Mouse (Mus musculus): ENCODE measurements around the gene Lsmem1. TPM values are rescaled to one million over a fixed set of nuclear protein-coding genes. Genes with fewer than 3 reads are reported as not detected.

Lsmem1 gene
- total RNA-seq, 2 experiments from 2014 or later: 0.22 to 0.69 TPM

DNA sequence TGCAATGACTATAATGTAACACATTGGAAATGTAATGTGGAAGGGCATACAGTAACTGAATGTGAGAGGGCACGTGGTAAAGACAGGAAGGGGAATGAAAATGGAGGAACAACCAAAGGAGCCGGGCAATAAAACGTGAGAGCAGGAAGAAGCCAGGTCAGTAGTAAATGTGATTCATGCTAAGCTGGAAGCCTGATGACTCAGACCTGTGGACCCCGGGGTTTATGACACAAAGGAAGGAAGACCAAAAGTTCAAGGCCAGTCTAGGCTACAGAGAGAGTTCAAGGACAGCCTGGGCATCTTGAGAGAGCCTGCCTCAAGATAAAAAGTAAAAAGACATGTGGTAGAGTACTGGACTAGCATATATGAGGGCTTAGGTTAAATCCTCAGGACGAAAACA, 52.8 kb downstream of the Lsmem1 start:
- no peak for DNase-seq (ENCODE audit: low spot score in 2 of 2)

DNA sequence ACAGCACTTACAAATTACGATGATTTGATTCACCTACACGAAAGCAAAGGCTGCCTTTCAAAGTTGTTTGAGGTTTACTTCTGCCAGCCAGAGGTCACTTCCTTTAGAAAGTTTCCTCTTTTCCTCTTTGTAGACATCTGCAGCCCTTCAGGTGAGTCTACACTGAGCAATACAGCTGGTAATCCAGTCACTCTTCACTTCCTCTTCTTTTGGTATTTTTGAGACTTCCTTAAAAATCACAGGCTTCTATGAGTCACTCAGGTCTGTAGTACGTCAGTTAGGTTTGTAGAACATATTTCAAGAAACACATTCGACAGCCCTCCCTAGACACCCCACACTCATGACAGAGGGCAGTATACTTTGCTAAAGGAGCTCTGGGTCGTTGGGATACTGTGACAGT, 58.6 kb downstream of the Lsmem1 start:
- DNase-seq (ENCODE audit: low spot score in 2 of 2): no peak

DNA sequence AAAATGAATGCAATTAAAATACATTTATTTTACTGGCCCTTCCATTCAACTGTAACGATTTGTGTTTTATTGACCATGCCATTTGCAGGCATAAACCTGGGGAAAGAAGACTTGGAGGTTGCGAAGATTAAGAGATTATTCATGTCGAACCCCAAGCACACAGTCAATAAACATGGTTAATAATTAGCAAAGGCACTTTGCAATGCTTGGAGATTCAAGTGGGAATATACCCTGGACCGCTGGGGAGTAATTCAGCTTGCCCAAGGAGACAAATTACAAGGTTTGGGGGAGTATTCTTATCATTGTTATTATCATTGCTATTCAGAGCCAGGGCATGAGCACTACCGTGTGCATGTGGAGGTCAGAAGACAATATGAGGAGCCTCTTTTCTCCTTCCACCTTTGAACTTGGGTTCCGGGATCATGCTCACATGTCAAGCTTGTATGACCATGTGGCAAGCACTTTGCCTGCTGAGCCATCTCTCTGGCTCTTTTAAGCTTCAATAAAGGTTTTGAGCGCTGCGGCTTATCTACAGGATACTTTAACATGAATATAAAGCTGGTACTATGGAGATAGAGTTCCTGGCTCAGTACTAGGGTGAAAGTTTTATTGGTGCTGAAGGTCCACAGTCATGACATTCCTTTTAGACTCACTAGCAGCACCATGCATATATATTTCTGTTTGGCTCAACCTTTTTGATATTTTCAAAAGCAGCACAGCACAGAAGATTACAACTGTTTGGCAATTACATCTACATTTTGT, 59.6 kb downstream of the Lsmem1 start:
- no peak for DNase-seq (ENCODE audit: low spot score in 2 of 2)

DNA sequence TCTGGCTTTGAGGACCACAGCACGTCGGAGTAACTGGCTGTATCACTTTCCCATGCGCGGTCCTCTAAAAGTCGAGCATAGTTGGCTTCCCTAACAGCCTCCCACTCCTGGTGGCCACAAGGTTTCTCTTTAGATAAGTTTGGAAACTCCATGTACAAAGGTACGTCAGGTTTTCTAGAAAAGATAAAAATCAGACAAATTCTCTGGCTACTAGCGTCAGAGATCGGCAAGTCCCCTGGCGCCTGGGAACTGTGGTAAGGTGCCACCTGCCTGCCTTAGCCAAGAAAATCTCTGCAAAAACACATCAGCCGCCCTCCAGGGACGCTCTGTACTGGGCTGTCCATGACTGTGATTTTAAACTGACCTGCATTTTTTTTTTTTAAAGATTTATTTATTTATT, 64.8 kb downstream of the Lsmem1 start:
- DNase-seq (ENCODE audit: low spot score in 2 of 2): no peak

DNA sequence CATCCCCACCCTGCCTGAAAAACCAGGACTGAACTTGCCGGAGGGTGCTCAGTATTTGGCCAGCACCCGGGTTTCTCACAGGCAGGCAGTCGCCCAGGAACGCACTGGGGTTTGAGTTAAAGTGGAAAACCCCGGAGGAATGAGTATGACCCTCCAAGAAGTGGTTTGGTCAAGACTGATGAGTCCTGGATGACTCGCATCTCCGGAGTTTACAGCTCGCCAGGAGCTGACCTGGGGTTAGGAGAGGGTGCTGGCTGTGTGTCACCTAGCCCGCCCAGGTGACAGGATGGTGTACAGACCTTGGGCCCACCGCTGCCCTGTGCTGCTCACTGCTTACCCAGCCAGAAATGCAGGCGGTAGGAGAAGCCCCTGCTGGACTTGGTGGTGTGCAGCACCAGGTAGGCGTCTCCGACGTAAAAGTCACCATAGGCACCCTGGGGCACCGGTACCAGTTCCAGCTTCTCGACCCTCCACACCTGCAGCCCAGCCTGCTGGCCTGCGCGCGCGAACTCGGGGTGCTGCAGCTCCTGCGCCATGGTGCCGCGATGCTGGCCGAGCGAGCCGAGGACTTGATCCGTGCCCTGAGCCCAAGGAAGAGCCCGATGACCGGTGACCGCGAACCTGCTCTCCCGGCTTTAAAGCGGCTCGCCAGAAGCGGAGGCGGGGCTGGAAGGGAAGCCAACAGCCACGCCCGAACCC, 65.6 kb downstream of the Lsmem1 start, which contains the start of gene Scin:
Gene Scin, minus strand, starts transcription at position 656 of the 699 bp plus-strand sequence.
- no peak for DNase-seq (ENCODE audit: low spot score in 2 of 2)

DNA sequence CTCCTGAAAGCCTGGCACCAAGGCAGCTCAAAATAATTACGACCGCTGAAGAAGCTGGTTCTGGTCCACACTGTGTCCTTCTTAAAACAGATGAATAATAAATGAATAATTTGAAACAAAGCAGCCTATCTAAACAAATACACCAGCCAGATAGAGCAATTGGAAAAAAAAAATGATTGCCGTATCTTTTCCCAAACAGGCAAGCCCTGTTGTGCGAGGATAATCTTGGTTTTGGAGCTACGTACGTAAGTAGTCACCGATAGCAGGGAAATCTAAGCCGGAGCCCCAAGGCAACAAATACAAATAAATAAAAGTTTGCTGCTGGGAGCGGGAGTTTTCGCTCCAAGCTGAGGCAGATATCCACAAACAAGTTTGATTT, 66.1 kb downstream of the Lsmem1 start:
- no peak for DNase-seq (ENCODE audit: low spot score in 2 of 2)

Small RNAs within 50 kb of the gene (microRNA-seq; reads per million reads assigned to microRNA genes)
- 0.20 to 1.1 reads per million in 2 experiments for gene Mir1938

Other genes with a start within 250 kb of the Lsmem1 start
- 10 to 100 TPM; 50.1 to 50.2 TPM for gene Arl4a, start 161.5 kb downstream of the Lsmem1 start, total RNA-seq (2021)
- gene Scin, start 65.3 kb downstream of the Lsmem1 start, total RNA-seq (2021): under 1 TPM; 0.25 to 0.39 TPM
- gene Ifrd1, start 49.0 kb upstream of the Lsmem1 start, total RNA-seq (2021): 100 to 1,000 TPM in 1 of 2 experiments, 10 to 100 TPM in 1; 97.4 to 104 TPM
- gene Zfp277, start 246.4 kb upstream of the Lsmem1 start, total RNA-seq (2021): 10 to 100 TPM; 28.1 to 29.0 TPM
- 100 to 1,000 TPM; 142 to 146 TPM for gene Dock4, start 246.5 kb upstream of the Lsmem1 start, total RNA-seq (2021)

All from layer of hippocampus, postnatal 10 days (tissue).